Mouse (Mus musculus): ENCODE measurements around the gene Ap2a2.

Gene Ap2a2

DNA sequence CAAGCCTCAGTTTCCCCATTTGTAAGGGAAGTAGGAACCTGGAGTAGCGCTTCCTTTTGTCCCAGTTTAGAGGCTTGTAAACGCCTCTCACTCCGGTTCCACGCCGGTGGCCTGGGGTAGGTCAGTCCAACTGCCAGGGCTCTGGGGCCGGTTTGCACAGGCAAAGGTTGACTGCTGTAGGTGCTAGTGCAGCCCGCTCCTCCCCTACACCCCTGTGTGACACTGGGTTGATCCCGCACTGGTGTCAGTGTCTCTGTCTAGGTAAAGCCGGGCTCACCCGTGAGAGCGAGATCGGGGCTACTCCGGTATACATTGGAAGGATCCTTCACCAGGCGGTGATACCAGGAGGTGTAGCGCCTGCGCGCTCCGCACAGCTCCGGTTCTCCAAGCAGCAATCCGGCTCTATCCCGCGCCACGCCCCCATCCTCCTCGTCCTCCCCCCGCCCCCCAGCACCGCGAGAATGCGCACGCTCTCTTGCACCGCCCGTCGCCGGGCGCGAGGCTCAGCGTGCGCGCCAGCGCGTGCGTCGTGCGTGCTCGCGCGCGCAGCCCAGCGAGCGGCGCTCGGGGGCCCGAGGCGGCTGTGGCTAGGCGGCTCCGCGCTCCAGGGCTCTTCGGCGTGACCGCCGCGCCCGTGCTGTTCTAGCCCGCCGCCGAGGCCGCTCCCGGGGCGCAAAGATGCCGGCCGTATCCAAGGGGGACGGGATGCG lies at the start of gene Ap2a2:
Gene Ap2a2 (plus strand): TSS at position 492 of the 710 bp plus-strand sequence.
- peak; percentile 95 for DNase-seq (ENCODE audit: low read depth)

GRCm38 (mm10) chr7:141517638-141518037 lies 44.3 kb upstream of the Ap2a2 start:
- no peak for DNase-seq (ENCODE audit: low read depth)

DNA sequence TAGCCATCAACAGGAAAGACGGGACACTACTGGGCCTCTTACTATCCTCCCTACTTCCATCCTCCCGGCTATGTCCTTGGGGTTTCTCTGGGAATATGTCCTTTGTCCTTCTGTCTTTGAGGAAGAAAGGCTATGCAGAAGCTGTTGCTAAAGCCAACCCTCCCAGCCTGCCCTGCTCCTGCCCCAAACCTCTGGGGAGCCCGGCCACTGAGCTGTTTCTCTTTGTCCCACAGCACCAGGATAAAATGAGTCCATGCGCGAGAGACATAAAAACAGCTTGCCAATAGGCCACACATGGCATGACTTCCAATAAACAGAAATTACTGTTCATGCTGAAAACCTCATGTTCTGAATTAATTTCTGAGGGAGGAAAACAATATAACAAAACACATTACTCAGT lies 43.7 kb upstream of the Ap2a2 start:
- DNase-seq (ENCODE audit: low read depth): no peak

DNA sequence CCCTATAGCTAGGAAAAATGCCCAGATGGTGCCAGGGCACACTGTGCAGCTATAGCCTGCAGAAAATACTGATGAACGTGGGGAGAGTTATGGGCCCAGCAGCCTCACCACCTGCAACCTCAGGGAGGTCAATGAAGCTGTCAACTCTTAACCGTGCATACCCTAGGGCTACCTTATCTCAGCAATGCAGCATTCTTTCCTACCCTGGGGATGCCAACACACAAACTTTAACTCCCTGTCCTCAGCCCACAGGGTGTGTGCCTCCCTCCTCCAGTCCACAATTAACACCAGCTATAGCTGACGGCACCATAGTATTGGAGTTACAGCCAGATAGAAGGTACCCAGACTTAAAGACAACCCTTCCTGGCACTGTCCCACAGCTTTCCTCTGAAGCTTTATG lies 43.0 kb upstream of the Ap2a2 start:
- DNase-seq (ENCODE audit: low read depth): no peak

DNA sequence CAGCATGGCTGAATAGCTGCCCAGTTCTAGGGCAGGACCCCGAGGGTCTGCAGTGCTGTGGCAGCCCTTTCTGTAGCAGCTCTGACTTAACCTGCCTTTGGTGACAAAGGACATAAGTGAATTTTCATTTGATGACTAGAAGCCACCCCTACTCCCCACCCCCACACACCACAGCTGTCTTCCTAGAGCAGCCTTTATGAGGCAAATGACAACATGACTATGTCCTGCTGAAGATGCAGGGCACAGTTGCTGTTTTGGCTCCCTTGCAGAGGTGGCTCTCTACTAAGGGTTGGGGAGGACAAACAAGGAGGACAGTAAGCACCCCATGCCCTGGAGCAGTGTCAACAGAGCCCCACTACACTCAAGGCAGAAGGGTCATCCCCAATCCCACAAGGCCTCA lies 42.2 kb upstream of the Ap2a2 start:
- DNase-seq (ENCODE audit: low read depth): no peak

- DNase-seq (ENCODE audit: low read depth): no peak
These were observed 39.0 kb upstream of the Ap2a2 start for GRCm38 (mm10) chr7:141523007-141523406.

GRCm38 (mm10) chr7:141524271-141524670 lies 37.7 kb upstream of the Ap2a2 start:
- no peak for DNase-seq (ENCODE audit: low read depth)

DNA sequence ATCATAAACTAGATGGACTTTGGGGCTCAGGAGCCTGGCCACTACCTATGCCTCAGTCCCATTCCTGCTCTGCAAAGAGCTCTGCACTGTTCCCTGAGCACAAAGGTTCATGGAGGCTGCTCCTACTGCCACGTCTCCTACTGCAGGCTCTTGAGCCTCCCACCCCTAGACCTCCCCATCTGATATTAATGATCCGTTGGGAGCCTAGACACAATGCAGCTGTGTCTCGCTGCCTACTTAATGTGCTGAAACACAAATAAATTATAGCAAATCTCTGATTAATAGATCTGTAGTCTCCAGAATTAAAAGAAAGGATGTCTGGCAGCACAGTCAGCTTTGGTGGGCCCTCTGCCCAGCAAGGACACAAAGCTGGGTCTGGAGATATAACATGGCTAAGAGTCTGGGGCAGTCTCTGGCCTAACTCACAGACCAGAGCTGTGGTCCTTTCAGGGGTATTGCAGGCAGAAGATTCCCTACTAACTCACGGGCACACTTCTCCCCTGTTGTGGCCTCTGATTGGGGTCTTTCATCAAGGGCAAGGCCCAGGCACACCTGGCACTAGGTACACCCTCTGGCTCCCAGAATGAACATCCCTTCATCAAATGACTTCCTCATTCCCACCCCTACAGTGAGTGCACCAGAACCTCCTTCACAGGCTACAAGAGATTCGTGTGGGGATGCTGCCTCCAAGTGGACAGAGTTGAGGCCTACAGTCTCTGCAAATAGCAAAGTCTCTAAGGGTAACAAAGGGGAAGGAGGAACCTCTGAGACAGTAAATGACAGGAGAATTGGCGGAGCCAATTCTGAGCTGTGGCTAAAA lies 37.0 kb upstream of the Ap2a2 start:
- peak; percentile 62 for DNase-seq (ENCODE audit: low read depth)

GRCm38 (mm10) chr7:141525580-141525925 lies 36.4 kb upstream of the Ap2a2 start:
- no peak for DNase-seq (ENCODE audit: low read depth)

DNA sequence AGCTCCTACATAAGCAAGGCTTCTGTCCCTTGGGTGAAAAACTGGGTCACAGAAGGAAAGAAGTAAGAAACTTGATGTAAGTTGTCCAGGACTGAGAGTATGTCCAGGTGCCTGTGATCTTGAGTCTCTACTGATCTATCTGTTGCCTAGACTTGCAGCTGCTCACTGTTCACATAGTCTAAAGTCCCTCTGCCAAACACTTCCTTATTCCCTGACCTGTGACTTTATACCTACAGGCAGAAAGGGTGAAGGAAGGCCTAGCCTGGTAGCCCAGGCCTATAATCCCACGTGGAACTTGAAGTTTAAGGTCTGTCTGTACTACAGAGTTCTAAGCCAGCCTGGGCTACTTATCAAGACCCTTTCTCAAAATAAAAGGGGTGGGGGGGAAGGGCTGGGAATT lies 26.4 kb upstream of the Ap2a2 start:
- DNase-seq (ENCODE audit: low read depth): no peak

DNA sequence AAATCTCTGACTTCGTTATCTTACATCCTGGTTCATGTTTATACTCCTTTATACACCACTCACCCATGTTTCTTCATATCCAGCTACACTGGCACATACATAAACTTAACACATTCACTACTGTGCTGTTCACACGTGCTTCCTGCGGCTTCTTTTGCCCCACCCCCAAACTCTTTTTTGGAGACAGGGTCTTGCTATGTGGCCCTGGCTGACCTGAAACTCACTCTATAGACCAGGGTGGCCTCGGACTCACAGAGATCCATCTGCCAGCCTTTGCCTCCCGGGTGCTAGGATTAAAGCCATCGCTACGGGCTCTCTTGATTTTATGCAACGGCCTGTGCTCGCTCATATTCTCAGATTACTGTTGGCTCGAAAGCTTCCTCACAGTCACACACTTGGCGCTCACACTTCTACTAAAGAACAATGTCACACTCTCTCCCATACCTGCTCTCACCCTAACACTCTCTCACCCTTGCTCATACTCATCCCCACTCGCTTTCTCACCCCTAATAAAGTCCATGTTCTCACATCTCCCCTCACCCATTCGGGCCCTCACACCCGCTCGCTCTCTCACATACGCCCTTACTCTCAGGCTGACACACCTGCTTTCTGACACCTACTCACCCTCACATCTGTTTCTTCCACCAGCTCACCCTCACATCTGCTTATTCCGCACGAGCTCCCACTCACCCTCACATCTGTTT lies 23.0 kb upstream of the Ap2a2 start:
- DNase-seq (ENCODE audit: low read depth): peak; percentile 26

DNA sequence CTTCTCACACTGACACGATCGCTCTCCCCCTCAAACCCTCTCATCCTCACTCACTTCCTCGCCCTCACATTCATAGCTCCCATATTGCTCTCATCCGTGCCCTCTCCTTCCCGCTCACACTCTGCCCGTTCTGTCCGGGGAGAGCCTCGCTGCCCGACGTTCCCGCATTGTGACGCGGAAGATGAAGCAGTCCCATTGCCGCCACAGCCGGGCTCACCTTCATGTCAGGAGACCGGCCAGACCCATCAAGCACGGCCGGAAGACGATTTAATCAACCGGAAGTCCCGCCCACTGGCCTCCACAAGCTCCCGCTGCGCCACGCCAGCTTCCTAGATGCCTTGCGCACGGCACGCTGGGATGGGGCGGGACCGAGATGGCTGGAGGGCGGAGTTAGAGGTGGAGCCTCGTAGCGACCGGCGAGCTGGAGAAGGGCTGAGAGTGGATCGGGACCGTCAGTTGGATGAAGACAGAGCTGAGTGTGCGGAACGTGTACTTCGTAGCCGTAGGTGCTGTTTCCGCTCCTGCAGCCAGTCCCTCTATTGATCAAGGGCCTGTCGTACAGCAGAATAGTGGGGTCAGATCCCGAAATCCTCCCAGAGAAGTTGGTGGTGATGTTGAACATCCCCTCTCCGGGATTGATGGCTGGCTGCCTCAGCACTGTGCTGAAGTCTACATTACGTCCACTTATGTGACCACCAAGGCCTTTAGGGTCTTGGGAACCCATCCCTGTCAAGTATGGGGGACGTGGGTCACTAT lies 22.2 kb upstream of the Ap2a2 start, which contains the start of gene Chid1:
Gene Chid1 (minus strand): TSS at position 302 of the 756 bp plus-strand sequence.
- peak; percentile 98 for DNase-seq (ENCODE audit: low read depth)

GRCm38 (mm10) chr7:141540312-141541081 lies 21.5 kb upstream of the Ap2a2 start:
- no peak for DNase-seq (ENCODE audit: low read depth)

GRCm38 (mm10) chr7:141541681-141542080 lies 20.3 kb upstream of the Ap2a2 start:
- no peak for DNase-seq (ENCODE audit: low read depth)

GRCm38 (mm10) chr7:141542588-141542987 lies 19.4 kb upstream of the Ap2a2 start:
- no peak for DNase-seq (ENCODE audit: low read depth)

DNA sequence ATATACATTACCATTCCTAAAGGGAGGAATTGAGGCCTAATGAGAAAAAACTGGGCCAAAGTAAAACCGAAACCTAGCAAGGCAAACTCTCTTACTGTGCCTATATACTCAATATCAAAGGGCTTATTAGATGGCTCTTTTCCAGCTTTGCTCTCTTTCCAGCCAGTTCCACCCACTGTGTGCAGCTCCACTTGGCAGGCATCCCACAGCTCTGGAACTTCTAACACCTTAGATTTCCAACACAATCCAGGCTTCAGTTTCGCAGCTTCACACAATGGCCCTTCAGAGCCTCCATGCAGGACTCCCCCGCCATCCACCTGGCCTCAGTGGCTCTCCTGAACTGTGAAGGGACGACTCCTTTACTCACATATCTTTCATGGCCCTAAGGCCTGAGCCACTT lies 17.3 kb upstream of the Ap2a2 start:
- DNase-seq (ENCODE audit: low read depth): no peak

- DNase-seq (ENCODE audit: low read depth): no peak
These were observed 12.4 kb upstream of the Ap2a2 start for GRCm38 (mm10) chr7:141549432-141550061.

GRCm38 (mm10) chr7:141550464-141550863 lies 11.5 kb upstream of the Ap2a2 start:
- DNase-seq (ENCODE audit: low read depth): no peak

GRCm38 (mm10) chr7:141558329-141558776 lies 3.6 kb upstream of the Ap2a2 start:
- DNase-seq (ENCODE audit: low read depth): no peak

GRCm38 (mm10) chr7:141558946-141559345 lies 3.0 kb upstream of the Ap2a2 start:
- DNase-seq (ENCODE audit: low read depth): no peak

Measured in naive thymus-derived CD4-positive, alpha-beta T cell, adult 2 months (primary cell).